Mouse (Mus musculus): ENCODE results near the gene Mbd6. TPM values are rescaled to one million over a fixed set of nuclear protein-coding genes. Genes with fewer than 3 reads are reported as not detected.

Gene Mbd6
- polyA plus RNA-seq, 1 experiment from 2014 or later, result 16.3 TPM

GRCm38 (mm10) chr10:127290930-127291880 is 2.4 kb upstream of the Mbd6 start:
- H3K4me1 ChIP-seq (replicated peaks), result peaks cover 65% of the 10 kb centered on the region

GRCm38 (mm10) chr10:127290307-127290929 is 1.6 kb upstream of the Mbd6 start:
- H3K27ac ChIP-seq, result peak overlapping the region; percentile 97
- H3K9me3 ChIP-seq, result no peaks in the 10 kb centered on the region
- WGBS, result under 1% methylated on average over 43 of the region's 47 CpGs
- H3K27me3 ChIP-seq (ENCODE audit: insufficient read depth, poor library complexity, severe bottlenecking), result no peaks in the 10 kb centered on the region
- peak; percentile 100 for DNase-seq (ENCODE audit: low spot score)
- peaks cover 53% of the 10 kb centered on the region for H3K36me3 ChIP-seq
- peak overlapping the region; percentile 89 for H3K4me3 ChIP-seq
- H3K4me1 ChIP-seq (replicated peaks), result peaks cover 73% of the 10 kb centered on the region

More at GRCm38 (mm10) chr10:127290930-127291880, 2.4 kb upstream of the Mbd6 start:
- 4% methylated on average over 19 of the region's 19 CpGs for WGBS
- DNase-seq (ENCODE audit: low spot score), result no peak
- peaks cover 53% of the 10 kb centered on the region for H3K36me3 ChIP-seq
- peak overlapping the region; percentile 97 for H3K27ac ChIP-seq
- H3K27me3 ChIP-seq (ENCODE audit: insufficient read depth, poor library complexity, severe bottlenecking), result no peaks in the 10 kb centered on the region
- peak overlapping the region; percentile 89 for H3K4me3 ChIP-seq
- no peaks in the 10 kb centered on the region for H3K9me3 ChIP-seq

DNA sequence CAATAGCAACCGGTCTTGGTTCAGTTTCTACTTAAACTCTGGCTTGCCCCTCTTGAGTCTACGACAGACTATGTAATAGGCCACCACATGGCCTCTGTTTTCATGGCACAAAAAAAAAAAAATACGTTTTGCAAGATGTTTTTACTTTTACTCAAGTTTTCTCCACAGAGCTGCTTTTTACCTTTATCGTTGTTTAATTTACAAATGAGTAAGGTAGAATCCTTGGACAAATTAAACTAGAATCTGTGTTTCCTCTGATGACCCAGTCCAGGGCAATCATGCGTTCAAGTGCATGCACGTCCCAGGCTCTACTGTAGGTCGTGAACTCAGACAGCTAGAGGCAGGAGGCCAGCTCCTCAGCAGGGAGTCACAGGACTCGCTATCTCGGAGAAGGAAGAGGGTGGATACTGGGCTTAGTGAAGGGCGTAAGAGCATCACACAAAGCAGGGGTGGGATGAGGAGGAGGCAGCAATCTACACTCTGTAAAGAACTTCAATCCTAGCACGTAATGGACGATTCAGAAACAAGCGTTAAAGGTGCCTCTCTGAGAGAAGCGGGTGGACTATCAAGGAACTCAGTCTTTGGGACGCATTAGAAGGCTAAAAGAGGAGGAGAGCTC is 864 bp upstream of the Mbd6 start:
- WGBS, result 2% methylated on average over 15 of the region's 15 CpGs
- Histone ChIP-seq H3K9me3 (no peaks in the 10 kb centered on the region), H3K27me3 (ENCODE audit: insufficient read depth, poor library complexity, severe bottlenecking) (no peaks in the 10 kb centered on the region), H3K36me3 (peaks cover 53% of the 10 kb centered on the region), H3K4me3 (peak overlapping the region; percentile 89), H3K27ac (peak overlapping the region; percentile 97), H3K4me1 (replicated peaks) (peaks cover 81% of the 10 kb centered on the region)
- no peak for DNase-seq (ENCODE audit: low spot score)

- Histone ChIP-seq H3K27me3 (ENCODE audit: insufficient read depth, poor library complexity, severe bottlenecking) (no peaks in the 10 kb centered on the region), H3K9me3 (no peaks in the 10 kb centered on the region), H3K27ac (peak overlapping the region; percentile 97), H3K36me3 (peaks cover 53% of the 10 kb centered on the region), H3K4me1 (replicated peaks) (peaks cover 86% of the 10 kb centered on the region), H3K4me3 (peak overlapping the region; percentile 89)
- no peak for DNase-seq (ENCODE audit: low spot score)
- WGBS, result under 1% methylated on average over 26 of the region's 28 CpGs
Observed at GRCm38 (mm10) chr10:127288328-127288799, 454 bp downstream of the Mbd6 start.

DNA sequence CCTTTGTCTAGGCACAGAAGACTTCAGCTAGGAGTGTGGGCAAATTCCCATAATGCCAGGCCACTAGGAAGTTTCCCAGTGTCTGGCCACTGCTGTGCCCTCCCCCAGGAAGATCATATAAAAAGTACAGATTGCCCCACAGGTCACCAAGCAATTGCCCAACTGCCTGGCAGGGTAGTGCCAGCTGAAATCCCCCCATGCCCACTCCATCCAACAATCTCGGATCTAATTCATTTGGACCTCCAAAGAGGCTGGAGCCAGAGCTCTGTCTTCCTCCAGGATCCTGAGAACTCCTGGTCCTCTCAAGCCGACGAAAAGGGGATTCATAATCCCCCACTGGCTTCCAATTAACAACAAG is 903 bp downstream of the Mbd6 start:
- Histone ChIP-seq H3K27ac (peak overlapping the region; percentile 97), H3K36me3 (peaks cover 53% of the 10 kb centered on the region), H3K27me3 (ENCODE audit: insufficient read depth, poor library complexity, severe bottlenecking) (no peaks in the 10 kb centered on the region), H3K9me3 (no peaks in the 10 kb centered on the region), H3K4me3 (peak overlapping the region; percentile 89), H3K4me1 (replicated peaks) (peaks cover 81% of the 10 kb centered on the region)
- DNase-seq (ENCODE audit: low spot score), result no peak
- WGBS, result 5% methylated on average over 3 of the region's 3 CpGs

GRCm38 (mm10) chr10:127287271-127287935 is 1.4 kb downstream of the Mbd6 start:
- no peak for DNase-seq (ENCODE audit: low spot score)
- peak overlapping the region; percentile 89 for H3K4me3 ChIP-seq
- peak overlapping the region; percentile 97 for H3K27ac ChIP-seq
- H3K27me3 ChIP-seq (ENCODE audit: insufficient read depth, poor library complexity, severe bottlenecking), result no peaks in the 10 kb centered on the region
- H3K9me3 ChIP-seq, result no peaks in the 10 kb centered on the region
- 76% methylated on average over 15 of the region's 15 CpGs for WGBS
- peaks cover 54% of the 10 kb centered on the region for H3K36me3 ChIP-seq
- peaks cover 76% of the 10 kb centered on the region for H3K4me1 ChIP-seq (replicated peaks)

GRCm38 (mm10) chr10:127286730-127287129 is 2.1 kb downstream of the Mbd6 start:
- Histone ChIP-seq H3K9me3 (no peaks in the 10 kb centered on the region), H3K27ac (peak overlapping the region; percentile 97), H3K4me3 (peak overlapping the region; percentile 89), H3K4me1 (replicated peaks) (peaks cover 69% of the 10 kb centered on the region), H3K36me3 (peaks cover 57% of the 10 kb centered on the region), H3K27me3 (ENCODE audit: insufficient read depth, poor library complexity, severe bottlenecking) (no peaks in the 10 kb centered on the region)
- DNase-seq (ENCODE audit: low spot score), result no peak
- WGBS, result 63% methylated on average over 7 of the region's 7 CpGs

- WGBS, result 78% methylated on average over 7 of the region's 7 CpGs
- Histone ChIP-seq H3K4me3 (peak overlapping the region; percentile 89), H3K36me3 (peaks cover 62% of the 10 kb centered on the region), H3K27me3 (ENCODE audit: insufficient read depth, poor library complexity, severe bottlenecking) (no peaks in the 10 kb centered on the region), H3K27ac (peak overlapping the region; percentile 97), H3K4me1 (replicated peaks) (peaks cover 64% of the 10 kb centered on the region), H3K9me3 (no peaks in the 10 kb centered on the region)
- no peak for DNase-seq (ENCODE audit: low spot score)
Observed at GRCm38 (mm10) chr10:127286194-127286593, 2.6 kb downstream of the Mbd6 start.

- Histone ChIP-seq H3K36me3 (peaks cover 68% of the 10 kb centered on the region), H3K9me3 (no peaks in the 10 kb centered on the region), H3K27me3 (ENCODE audit: insufficient read depth, poor library complexity, severe bottlenecking) (no peaks in the 10 kb centered on the region), H3K4me1 (replicated peaks) (peaks cover 61% of the 10 kb centered on the region), H3K4me3 (peak overlapping the region; percentile 89), H3K27ac (peak overlapping the region; percentile 97)
- WGBS, result 72% methylated on average over 13 of the region's 13 CpGs
- no peak for DNase-seq (ENCODE audit: low spot score)
Observed at GRCm38 (mm10) chr10:127285644-127286043, 3.2 kb downstream of the Mbd6 start.

DNA sequence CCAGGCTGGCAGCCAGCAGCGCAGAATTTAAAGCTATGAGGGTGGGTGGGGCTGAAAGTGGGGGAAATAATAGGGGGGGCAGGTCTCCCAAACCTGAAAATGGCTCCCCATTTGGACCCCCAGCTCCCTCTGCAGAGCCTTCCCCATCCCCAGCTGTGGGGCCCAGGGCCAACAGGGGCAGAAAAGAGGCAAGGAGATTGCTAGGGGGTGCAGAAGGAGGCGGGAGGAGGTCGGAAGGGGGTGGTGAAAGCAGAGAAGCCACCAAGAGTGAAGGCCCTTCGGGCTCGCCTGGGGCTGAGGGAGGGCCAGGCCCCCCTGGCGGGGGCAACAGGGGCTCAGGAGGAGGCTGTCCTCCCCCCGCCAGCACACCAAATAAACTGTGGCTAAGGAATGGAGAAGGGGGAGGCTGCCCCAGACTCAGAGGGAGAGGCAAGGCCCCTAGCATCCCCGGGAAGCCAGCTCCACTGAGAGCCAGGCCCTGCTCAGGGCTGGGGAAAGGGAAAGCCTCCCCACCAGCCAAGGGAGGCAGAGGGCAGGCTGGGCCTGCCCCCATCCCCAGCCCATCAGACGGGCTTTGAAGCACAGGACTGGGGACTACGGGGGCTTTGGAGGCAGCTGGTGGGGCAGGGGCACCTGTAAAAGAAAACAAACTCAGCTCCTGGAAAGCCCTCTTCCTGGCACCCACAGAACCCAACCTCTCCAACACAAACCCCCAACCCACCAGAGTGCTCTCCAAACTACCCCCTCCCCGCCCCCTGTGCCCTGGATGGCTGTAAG is 3.9 kb downstream of the Mbd6 start:
- no peak for DNase-seq (ENCODE audit: low spot score)
- peaks cover 60% of the 10 kb centered on the region for H3K4me1 ChIP-seq (replicated peaks)
- H3K4me3 ChIP-seq, result peak overlapping the region; percentile 89; the same call in 1 of the 2 replicates
- no peaks in the 10 kb centered on the region for H3K9me3 ChIP-seq
- 67% methylated on average over 11 of the region's 11 CpGs for WGBS
- no peaks in the 10 kb centered on the region for H3K27me3 ChIP-seq (ENCODE audit: insufficient read depth, poor library complexity, severe bottlenecking)
- peak overlapping the region; percentile 97 for H3K27ac ChIP-seq
- H3K36me3 ChIP-seq, result peaks cover 75% of the 10 kb centered on the region

DNA sequence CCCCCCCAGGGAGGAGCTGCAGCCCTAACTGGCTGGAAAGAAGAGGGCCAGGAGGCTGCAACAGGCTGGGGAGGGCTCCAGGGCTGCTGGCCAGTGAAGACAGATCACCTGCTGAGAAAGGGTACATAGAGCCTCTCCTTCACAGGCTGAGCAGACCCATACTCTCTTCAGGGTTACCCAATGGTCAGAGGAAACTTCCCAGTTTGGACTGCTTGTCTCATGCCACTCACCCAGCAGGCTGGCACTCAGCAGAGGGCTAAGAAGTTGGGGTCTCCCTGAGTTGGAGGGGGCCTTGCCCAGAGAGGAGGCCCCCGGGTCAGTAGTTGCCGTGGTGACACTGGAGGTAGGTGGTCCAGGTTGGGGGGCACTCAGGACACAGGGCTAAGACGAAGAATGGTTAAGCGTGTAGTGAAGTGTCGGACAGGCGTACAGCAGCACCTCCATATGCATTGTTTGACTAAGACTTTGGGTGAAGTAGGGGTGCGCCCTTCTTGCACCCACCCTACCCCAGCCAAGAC is 4.7 kb downstream of the Mbd6 start:
- DNase-seq (ENCODE audit: low spot score), result no peak
- peaks cover 82% of the 10 kb centered on the region for H3K36me3 ChIP-seq
- H3K27me3 ChIP-seq (ENCODE audit: insufficient read depth, poor library complexity, severe bottlenecking), result no peaks in the 10 kb centered on the region
- H3K27ac ChIP-seq, result no peak overlapping the region
- WGBS, result 91% methylated on average over 7 of the region's 7 CpGs
- H3K4me1 ChIP-seq (replicated peaks), result peaks cover 52% of the 10 kb centered on the region
- H3K9me3 ChIP-seq, result no peaks in the 10 kb centered on the region
- H3K4me3 ChIP-seq, result no peak overlapping the region

All from hindbrain, embryonic 10.5 days (tissue).